Mouse (Mus musculus): ENCODE results near the gene Ggact.

Ggact gene

GRCm38 (mm10) chr14:122896106-122896505 lies 17.5 kb downstream of the Ggact start:
- DNase-seq: no peak

- no peak for DNase-seq
These were observed 22.0 kb downstream of the Ggact start for GRCm38 (mm10) chr14:122891470-122891968.

- no peak for DNase-seq
These were observed 25.1 kb downstream of the Ggact start for GRCm38 (mm10) chr14:122888480-122888872.

- DNase-seq: no peak
These were observed 25.7 kb downstream of the Ggact start for GRCm38 (mm10) chr14:122887702-122888479.

GRCm38 (mm10) chr14:122887278-122887677 lies 26.3 kb downstream of the Ggact start:
- DNase-seq: no peak

DNA sequence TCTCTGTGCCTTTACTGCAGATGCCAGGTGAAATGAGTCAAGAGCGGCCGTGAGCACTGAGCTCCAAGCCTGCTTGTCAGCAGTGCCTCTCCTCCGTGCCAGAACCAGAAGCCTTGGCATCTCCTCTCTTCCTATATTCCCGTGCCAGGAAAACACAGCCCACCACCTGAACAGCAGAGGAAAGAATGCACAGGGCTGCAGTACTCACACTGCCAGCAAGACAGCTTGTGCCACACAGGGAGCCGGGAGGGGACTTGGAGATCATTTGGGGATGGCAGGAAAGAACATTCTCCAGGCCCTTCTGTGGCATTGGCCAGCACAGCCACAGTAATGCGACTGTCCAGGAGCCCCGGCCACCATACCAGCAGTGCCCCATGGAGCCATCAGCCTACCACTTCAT lies 27.7 kb downstream of the Ggact start:
- no peak for DNase-seq

DNA sequence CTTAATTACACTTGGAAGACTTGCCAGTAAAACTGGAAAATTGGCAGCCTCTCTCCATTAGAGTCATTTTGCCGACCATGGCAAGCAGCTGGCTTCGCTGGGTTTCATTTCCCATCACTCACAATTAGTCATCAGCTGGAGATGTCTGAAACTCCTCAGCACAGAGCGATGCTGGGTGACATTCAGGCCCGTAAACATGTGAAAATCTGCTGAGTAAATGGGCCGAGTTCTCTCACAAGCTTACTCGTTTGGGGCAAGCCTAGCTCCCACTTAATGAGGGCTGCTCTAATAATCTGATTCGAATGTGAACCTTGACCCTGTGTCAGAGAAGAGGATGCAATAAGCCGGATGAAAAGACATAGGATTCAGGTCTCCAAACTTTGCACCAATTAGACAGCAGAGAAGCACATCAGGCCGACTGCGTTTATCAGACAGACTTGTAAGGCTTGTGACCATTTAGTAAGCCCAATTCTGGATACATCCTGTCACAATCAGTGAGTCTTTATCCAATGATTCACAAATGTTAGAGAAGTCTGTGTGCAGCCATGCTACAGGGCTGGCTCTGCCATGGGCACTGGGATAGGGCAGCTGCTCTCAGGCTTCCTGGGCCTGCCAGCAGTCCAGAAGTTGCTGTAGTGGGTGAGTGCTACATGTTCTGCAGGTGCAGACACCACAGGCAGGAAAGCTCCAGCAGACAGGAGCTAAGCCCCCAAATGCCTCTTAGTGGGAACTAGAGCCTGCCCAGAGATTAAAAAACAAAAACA lies 29.6 kb downstream of the Ggact start:
- DNase-seq: peak; percentile 11

GRCm38 (mm10) chr14:122883410-122883806 lies 30.1 kb downstream of the Ggact start:
- no peak for DNase-seq

DNA sequence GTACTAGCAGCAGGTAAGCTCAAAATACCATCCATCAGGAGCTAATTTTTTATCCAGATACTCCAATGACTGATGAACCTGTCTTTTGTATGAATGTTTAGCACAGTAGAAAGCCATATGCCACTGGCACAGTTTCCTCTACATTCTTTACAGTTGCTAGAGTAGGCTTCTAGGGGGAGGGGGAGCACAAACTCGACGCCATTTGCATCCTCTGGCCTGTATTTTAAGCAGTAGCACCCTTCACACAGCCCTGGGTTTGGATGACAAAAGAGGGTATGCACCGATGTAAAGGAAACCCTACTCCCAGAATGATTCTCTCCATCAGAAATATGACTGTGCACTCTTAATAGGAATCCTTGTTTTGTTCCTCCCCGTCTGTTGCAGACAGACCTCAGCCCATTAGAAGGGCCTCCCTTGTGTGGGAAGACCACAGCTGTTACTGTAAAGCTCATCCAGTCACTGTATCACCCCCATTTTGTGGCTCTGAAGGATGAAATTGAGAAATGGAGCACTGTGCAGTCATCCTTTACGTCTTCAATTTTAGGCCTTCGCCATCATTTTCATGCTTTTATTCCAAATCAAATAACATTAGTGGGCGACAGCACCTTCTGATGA lies 30.7 kb downstream of the Ggact start:
- DNase-seq: no peak

DNA sequence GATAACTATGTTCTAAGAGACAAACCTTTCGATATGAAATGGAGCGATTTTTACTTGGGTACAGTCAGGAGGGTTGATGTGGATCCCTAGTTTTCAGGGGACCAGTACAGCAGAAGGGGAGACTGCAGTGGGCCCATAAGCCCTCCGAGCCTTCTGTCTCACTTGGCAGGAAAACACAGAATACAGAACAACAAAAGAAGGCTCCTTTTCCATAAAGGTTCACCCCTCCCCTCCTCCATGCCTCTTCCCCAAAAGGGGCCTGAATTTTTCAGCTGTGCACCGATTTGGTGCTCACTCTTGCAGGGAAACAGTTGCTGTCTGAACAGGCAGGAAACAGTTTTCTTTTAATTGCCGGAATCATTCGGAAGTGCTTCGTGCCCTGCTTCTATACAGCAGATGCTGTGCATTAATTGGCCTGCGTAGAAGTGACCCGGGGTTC lies 31.3 kb downstream of the Ggact start:
- DNase-seq: no peak

GRCm38 (mm10) chr14:122881699-122882098 lies 31.9 kb downstream of the Ggact start:
- no peak for DNase-seq

- DNase-seq: no peak
These were observed 33.3 kb downstream of the Ggact start for GRCm38 (mm10) chr14:122880291-122880690.

DNA sequence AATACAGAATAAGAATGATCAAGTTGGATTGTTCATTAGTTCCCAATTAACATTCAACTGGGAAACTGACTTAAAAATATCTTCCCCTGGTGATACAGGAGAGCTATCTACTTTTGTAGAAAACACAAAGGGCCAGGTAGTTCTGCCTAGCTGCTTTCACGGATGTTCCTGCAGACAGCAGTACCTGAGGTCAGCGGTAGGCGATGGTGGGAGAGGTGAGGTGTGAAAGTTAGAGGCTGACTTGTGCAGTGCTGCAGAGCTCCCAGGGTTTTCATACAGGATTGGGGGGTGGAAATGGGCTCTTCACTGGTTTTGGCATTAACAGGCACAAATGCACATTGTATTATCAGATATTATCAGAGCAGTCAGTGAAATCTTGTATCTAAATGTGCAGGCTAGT lies 35.8 kb downstream of the Ggact start:
- DNase-seq: no peak

DNA sequence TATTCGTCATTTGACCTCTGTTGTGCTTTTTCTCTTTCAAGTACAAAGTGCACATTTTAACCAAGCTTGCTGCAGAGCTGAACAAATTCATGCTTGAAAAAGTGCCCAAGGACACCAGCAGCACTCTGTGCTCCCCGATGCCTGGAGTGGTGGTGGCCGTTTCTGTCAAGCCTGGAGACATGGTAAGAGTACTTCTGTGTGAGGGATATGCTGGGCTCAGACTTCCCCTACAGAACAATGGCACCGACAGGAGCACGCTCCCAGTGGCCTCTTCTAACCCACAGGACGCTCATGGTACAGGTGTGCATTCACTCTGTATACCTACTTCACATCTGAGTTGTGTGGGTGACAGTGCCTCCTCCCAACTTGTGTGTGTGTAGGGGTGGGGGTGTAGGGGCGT lies 36.8 kb downstream of the Ggact start:
- no peak for DNase-seq

GRCm38 (mm10) chr14:122876163-122876562 lies 37.4 kb downstream of the Ggact start:
- peak; percentile 78 for DNase-seq

DNA sequence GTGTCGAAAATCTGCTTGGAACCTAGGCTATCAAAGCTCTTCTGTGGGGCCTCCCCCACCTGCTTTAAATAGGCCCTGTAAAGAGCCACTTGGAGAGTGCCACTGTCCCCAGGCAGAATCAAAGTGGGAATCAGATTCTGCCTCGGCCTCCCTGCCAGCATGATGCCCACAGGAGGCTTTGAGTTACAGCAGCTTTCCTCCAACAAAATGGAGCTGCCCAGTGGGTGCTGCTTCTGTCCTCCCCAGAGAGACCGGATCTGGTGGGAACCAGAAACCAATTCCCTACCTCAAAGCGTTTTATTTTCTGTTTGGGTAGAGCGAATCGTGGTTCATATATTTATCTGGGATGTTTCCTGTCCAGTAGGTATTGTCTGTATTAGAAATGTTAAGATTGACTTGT lies 37.9 kb downstream of the Ggact start:
- no peak for DNase-seq

DNA sequence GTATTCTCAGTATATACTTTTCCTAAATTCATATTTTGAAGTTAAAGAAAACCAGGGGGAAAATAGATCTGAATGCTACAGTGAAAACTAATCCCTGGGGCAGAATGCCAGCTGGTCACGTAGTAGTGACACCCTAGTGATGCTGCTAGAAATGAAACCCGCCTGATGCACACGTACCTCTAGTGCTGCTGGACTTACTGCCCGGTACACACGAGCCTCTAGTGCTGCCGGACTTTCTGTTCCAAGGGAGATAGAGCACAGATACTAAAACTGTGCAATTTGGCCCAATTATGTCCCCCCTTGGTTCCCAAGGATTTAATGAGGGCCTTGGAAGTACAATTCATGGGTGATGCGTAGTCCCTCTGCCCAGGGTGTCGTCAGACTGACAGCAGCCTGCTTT lies 38.5 kb downstream of the Ggact start:
- DNase-seq: no peak

- DNase-seq: no peak
These were observed 40.9 kb downstream of the Ggact start for GRCm38 (mm10) chr14:122872612-122873011.

- no peak for DNase-seq
These were observed 41.5 kb downstream of the Ggact start for GRCm38 (mm10) chr14:122871841-122872580.

DNA sequence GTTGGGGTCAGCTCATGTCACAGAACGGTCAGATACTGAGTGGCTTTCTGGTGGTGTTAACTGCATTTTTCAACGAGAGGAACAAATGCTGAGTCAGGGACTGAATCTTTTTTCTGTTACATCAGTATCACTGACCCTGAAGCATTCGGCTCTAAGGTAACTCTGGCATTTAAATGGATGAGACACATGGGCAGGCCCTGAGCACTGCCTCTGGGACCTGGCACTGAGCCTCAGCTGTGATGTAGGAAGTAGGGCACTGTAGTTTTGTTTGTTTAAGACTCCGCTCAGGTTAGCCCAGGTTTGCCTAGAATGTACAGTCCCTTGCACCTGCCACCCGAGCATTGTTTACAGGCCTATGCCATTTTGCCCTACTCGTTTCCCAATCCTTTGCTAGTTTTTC lies 43.7 kb downstream of the Ggact start:
- DNase-seq: no peak

DNA sequence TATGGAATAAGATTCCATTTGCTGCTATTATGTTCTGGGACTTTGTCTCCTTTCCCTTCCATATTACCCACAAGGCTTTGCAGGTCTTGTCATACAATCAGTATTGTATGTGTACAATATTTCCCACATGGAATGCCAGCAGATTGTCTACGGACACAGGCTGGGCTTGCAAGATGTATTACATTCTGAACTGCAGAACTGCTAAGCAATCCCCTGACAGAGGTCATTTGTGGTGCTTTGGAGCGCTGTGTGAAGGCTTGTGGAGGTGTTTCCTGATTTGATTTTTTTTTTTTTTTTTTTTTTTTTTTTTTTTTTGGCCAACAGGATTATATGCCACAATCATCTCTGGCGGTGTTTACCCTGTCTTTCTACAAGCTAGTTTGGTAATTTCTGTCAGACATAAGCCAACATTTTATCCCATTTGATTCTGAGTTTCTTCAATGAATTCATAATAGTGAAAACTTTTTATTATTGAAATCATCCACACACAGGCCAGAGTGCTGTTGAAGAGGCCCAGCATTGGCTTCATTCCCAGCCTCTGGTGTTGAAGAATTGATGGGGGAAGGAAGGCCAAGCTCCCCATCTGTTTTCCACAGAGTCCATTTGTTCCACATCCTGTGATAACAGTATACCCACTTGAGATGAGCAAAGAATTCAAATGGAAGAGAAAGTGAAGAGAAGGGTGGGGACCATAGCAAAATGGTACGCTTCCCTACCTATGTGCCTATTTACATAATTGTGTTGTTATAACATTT lies 45.8 kb downstream of the Ggact start:
- peak; percentile 18 for DNase-seq

GRCm38 (mm10) chr14:122865462-122866129 lies 48.0 kb downstream of the Ggact start:
- no peak for DNase-seq
